Mouse (Mus musculus) heart, postnatal 0 days (tissue): ENCODE data around the gene Cyba.

Experiments
- CTCF ChIP-seq: IDR thresholded peaks from 2 replicates; pipeline ENCODE4 v1.5.1; 2016; ENCODE audit warnings: antibody characterized with exemption, control low read depth, low read depth
- EP300 ChIP-seq: IDR thresholded peaks from 2 replicates; pipeline ENCODE4 v1.6.1; 2016; ENCODE audit warnings: antibody characterized with exemption, low read depth

GRCm38 (mm10) chr8:122441326-122441725 lies 8.6 kb upstream of the Cyba start:
- TF ChIP-seq CTCF (no peak), EP300 (no peak)
